Mouse (Mus musculus) embryo, embryonic 10.5 days (tissue): ENCODE measurements at regions not wholly inside any gene's neighbourhood (a gene's known extent, or its start where the extent isn't known, plus 50 kb on each side); places are given as distances from the start of the nearest gene placed in this dataset.

ENCODE experiments used
- DNase-seq: peaks from one replicate; pipeline ENCODE4 v3.0.0-alpha.2; 2015; ENCODE audit warnings: low spot score

DNA sequence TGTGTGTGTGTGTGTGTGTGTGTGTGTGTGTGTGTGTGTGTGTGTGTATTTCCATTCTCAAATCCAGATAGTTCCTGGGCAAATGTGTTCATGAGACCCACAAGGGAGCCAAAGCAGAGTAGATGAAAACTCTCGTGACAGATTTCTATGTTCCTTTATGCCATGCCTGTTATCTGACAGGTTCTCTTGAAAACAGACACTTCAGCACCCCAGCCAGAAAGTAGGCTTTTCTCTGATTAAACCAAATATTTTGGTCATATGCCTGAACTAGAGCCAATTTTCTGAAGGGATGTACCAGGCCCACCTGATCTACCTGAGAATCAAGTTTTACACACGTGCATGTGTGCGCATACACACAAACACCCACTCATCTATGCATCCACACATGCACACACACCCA is 95.5 kb downstream of the Psat1 start:
- no peak for DNase-seq

DNA sequence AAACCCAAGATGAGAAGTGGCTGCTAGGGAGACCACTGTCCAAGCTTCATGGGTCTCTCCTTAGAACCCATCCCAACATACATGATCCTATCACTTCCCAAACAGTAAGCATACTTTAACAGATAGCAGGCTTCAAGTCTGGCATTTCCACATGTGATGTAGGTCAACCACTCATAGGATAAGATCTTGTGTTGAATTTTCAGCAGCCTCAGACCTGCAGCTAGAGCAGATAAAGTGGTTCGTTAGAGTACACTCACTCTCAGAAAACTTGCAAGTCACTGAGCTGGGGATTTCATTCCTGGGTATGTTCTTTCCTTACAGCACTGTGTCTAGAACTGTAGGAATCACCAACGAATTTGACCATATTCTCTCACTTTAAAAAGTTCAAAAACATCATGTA is 96.4 kb downstream of the Psat1 start:
- DNase-seq: no peak

DNA sequence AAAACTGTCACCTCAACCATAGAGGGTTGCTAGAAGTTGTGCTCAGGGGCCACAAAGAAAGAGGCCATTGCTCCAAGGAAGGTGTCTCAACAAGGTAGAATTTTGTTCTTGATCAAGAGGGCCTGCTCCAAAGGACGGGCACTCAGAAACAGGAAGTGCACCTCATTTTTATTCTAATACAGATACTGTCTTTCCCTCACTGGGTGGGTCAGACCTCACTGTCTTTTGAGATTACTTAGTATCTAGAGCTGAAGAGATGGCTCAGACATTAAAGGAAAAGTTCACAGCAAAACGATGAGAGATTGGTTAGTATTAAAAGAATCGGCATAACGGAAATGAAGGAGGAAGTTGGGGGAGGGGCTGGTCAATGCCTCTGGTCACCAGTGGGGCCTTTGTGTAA is 97.9 kb downstream of the Psat1 start:
- DNase-seq: no peak

DNA sequence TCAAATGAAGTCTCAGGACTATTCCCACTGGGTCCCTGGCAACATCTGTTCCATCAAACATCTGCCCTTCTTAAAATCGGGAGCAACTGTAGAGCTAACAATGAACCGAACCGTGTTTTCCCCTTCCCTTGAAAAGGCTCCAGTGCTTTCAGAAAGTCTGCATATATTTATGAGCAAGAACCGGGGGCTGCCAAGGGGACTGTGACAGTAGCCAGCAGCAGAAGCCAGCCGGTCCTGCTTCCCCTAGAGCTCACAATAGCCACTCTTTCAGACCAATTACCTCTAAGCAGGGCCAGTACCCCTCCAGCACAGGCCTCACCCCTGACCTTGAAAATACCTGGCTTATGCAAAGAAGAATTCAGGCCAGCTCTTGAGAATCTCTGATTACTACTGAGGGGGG is 108.8 kb downstream of the Psat1 start:
- DNase-seq: peak; percentile 31

DNA sequence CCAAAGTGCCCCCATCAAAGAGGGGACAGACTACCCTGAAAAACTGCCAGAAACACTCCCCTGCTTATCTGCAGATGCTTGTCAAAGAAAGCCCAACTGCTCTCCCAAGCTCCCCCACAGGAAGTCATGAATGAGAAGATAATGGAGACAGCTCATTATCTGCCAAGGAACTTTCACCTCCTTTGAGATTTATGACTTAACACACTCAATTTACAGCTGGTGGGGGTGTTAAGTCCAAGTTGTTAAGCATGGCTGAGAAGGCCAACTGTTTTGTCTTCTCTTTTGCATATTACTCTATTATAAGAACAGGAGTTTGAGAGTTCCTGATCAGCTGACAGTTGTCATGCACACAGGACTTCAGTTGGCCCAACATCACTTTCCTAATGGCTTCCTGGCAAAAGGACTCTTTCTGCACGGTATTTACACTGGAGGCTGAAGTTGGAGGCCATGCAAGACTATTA is 109.4 kb downstream of the Psat1 start:
- peak; percentile 72 for DNase-seq

DNA sequence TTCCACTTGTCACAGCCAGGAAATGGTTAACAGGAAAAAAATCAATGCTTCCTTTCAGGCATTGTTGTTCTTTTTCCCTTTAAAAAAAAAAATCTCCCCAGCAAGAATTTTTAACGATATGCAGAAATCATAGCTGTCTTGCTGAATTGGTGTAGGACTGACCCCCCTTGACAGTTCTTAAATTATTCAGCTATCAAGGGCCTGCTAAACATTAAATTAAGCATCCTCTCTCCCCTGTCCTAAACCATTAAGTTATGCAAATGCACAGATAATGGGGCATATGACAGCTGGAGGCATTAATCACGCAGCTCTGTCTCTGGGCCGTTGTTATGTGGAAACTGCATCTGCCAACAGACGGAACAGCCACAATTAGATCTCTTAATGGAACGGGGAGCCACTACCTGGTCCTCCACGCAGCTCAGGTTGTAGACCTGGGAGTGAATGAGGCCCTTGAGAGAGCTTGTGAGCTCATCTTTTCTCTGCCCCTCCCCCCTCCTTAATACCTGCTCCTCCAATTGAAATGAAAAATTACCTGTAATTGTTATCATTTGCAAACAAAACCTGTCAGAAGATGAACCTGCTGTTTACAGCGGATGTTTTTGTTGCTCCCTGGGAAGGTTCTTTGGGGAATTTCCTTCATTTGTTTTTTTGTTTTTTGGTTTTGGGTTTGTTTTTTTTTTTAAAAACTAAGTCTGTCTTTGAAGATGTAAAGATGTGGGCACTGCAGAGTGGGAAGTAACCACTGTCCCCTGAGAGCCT is 110.0 kb downstream of the Psat1 start:
- DNase-seq: peak; percentile 65

DNA sequence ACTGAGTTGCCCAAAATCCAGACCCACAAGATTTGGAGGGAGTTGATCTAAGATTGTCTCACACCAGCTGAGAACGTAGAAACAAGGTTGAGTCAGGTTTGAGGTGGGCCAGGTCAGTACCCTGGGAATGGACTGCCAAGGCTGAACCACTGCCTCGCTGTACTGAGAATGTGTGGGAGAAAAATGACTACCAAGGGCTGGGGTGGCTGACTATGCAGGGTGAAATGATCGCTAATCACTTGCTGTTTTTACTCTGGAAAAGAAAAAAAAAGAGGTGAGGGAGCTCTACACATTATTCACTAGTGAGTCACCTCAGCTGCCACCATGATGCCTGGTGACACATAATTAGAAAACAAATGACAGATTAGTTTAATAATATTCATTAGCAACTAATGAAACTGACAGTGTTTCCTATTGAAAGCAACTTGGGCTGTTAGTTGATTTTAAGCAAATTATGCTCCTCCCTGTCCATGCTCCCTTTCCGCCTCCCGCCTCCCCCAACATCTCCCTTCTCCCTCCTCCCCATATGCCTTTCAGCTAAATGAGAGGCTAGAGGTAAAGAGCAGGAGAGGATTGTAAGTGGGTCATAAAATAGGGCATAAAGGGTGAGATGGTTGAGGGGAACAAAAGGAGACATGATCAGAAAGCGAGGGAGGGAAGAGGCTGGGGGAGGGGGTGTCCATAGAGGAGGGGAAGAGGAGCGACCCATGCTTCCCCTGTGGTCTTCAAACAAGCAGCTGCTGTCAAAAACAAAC is 110.8 kb downstream of the Psat1 start:
- no peak for DNase-seq

DNA sequence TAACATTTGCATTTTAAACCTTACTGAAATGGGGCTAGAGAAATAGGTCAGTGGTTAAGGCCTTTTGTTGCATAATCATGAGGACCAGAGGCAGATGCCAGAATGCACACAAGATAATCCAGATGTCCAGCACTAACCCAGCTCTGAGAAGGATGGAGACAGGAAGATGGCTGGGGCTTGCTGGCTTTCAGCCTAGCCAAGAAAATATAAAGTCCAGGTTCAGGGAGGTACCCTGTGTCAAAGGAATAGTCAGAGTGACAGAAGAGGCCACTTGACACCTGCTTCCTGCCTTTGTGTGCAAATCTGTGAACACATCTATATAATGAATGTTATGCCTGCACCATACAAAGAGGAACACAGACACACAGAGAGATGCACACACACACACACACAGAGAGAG is 116.8 kb downstream of the Psat1 start:
- DNase-seq: no peak

DNA sequence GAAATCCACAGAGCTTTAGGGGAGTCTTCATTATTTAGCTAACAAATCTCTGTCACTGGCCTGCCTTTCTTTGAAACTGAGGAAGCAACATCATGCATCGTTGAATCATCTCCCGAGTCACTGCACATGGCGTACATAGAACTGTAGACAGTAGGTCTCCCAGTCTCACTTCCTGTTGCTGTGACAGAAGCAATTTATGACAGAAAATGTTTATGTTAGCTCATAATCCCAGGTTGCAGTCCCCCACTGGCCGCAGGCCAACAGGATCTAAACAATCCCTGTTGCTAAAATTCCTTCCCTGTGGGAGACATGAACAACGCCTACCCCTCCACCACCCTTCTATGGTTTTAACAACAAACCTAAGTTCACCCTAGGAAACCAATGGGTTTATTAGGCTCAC is 118.0 kb downstream of the Psat1 start:
- DNase-seq: no peak

DNA sequence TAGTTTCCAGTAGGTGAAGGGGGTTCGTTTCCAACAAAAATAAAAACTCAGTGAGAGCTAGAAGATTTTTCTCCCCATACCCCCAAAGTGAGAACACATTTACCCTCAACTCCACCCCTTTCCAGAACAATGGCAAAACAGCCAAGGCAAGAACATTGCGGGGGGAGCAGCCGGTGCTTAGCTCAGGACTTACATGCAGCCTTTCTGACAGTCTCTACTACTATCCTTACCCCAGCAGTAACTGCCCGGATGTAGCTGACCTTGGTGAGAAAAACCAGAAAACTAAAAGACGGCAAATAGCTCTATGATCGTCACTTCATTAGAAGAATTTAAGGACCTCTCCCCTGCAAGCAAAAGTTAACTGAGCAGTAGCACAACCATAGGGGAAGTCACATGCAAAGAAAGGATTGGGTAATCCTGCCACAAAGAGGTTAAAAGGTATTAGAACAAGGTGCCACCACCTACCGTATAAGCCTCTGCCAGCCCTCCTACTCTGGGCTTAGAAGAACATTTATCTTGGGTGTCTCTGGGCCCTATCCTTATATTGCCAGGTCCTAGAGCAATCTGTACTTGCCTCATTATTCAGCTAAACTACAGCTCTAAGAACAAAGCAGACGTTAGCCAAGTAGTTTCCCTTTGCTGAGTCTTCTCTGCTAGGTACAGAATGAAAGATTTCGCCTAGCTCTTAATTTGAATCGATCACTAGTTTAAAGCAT is 119.0 kb downstream of the Psat1 start:
- DNase-seq: peak; percentile 41

DNA sequence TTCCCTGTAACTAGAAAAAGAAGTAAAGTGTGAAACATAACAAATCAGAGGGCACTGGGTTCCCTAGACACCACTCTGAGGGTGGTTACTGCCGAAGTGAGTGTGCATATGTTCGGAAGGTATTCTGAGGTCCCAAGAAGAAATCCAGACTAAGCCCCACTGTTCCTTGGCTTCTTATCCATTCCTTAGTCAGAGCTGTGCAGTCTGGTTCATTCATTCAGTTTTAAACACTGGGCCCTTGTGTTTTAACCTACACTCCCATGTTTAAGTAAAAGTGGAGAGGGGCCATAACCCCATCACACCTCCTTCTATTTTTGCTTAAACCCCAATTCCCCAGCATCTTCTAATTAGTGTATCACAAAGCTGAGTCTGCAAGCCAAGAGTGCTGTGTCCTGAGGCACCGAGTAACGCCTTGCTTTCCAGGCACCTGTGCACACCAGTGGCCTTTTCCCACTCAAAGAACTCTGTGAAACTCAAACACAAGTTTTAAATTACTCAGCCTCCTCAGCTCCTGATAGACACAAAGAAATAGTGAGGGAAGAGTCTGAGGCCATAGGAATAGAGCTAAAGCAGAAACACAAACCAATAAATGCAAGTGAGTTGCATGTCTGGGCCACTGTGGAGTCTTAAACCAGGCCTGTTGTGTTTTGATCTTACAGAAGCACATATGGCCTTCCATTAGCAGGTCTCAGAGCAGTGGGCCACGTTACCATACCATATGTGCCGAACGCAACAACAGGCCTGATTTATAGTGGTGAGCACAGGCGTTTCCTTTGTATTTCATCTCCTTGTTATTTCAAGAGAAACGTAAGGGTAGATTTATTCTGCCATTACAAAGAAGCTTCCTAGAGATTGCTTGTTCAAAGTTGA is 119.8 kb downstream of the Psat1 start:
- DNase-seq: peak; percentile 54

DNA sequence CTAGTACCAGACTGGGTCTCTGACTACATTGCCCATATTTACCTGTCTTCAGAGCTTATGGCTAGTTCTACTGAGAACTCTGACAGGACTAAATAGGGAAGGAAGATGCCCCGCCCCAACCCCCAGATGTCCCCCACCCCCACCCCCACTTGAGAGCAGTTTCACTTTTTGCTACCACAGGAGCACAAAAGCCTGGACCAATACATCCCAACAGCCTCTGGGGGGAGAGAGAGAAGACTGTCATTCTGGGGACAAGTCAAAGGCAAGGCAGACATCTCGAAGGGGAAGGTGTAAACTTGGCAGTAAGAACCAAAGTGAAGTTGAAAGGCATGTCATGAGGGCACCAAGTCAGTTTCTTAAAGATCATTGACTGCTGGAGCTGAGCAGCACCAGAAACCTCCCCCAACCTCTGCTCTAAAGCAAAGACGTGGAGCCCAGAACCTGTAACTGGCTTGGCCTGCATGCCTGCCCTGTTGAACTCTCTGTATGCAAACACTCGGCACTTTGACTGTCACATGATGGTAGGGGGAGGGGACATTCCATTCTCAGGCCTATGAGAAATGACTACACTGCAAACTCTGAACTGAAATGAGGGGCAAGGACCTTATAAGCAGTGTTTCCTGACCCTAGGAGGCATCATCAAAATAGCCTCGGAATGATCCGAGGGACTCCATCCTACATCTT is 123.3 kb downstream of the Psat1 start:
- no peak for DNase-seq

DNA sequence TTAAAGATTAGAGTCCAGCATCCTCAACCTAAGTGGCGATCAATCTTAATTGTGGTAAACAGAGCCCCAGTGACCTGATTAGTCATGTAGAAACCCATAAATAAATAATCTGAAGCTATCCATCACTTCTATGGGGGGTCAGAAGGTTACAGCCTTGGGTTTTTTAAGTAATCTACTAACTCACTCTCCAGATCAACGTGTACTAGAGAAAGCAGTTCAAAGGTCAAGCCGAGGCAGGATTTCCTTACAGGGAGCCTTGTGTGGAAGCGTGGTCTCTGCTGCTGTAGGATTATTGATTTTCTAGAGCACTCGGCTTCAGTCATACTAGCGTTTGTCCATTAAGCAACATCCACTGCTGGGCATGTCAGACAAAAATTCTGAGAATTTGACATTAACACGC is 127.1 kb downstream of the Psat1 start:
- DNase-seq: peak; percentile 71

DNA sequence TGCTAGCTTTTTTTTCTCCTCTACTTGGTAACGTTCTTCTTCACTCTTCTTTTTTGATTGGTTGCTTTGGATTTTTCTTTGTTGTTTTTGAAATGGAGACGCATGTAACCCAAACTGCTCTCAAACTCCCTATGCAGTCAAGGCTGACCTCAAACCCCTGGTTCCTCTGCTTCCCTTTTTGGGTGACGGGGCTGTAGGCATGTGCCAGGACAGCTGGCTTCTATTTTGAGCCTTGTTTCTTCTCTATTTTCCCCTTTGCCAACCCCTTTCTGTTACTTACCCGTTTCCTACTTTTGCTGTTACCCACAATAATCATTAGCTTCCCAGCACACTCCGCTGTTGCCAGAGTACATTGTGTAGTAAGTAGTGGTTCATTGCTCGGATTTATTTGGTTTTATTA is 132.0 kb downstream of the Psat1 start:
- DNase-seq: no peak

DNA sequence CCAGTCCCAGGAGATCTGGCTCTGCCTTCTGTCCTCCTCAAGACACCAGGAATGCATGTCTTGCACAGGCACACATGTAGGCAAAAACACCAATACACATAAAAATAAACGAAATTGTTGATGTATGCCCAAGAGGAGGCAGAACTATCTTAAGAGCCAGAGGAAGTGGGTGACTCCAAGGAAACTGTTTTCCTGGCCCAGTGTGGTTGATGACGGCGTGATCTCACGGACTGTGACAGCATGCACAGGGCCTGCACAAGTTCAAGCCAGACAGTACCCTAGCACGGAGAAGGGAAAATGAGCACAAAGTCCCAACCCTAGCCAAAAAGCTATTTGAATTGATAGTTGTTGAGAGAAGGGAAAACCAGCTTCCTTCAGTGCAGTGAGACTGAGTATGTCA is 138.1 kb downstream of the Psat1 start:
- DNase-seq: no peak

DNA sequence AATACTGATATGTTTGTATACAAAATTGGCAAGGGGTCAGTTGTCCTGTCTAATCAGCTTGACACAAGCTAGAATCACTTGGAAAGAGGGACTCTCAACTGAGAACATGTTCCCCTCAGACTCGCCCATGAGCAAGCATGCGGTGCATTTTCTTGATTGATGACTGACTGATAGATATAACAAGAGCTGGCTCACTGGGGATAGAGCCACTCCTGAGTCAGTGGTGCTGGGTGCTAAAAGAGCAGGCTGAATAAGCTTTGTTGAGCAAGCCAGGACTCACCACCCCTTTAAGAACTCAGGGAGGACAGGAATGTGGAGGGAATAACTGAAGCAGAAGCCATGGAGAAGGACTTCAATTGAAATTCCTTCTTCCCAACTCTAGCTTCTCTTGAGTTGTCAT is 139.5 kb downstream of the Psat1 start:
- DNase-seq: no peak

DNA sequence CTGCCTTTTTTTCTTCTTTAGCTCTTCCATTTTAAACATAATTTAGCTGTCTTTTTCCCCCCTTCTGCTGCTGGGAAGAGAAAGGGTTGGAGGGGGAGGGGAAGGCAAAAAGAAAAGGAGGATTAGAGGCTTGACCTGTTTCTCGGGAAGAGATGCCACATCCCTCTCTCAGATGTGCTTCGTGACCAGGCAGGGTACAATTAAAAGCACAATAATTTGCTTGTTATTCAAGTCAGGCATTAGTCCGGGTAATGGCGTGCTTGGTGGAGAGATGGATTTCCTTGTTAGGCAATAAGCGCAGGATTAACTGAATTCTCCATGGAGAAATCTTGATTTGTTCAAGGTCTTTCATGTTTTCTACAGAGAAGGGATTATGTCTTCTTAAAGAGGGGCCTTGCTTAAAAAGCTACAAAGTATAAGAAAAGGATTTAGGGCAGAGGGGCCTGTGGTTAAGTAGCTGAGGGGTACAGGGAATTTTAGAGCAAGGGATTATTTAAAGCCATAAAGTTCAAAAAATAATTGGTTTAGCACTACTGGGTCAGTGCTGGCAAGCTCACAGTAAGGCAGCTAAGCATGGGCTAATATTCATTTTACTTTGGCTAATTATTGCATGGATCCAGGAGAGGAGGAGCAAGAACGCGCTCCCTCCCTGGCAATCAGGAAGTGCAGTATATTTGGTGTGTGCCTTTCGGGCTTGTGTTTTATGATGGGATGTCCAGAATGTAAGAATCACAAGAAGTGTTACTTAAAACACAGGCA is 143.8 kb downstream of the Psat1 start:
- DNase-seq: peak; percentile 68

DNA sequence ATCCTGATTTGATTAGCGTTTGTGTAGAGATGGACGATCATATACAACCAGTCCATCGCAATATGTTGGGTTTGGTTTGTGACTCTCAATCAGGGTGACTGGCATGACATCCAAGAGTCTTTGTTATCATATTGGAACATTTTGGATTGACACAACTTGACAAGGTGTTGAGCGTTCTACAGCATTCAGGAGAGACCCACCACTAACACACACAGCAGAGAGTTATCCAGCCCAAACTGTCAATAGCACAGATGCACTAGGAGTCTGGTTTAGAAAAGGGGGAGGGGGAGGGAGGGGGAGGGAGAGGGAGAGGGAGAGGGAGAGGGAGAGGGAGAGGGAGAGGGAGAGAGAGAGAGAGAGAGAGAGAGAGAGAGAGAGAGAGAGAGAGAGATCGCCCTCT is 144.5 kb downstream of the Psat1 start:
- no peak for DNase-seq

DNA sequence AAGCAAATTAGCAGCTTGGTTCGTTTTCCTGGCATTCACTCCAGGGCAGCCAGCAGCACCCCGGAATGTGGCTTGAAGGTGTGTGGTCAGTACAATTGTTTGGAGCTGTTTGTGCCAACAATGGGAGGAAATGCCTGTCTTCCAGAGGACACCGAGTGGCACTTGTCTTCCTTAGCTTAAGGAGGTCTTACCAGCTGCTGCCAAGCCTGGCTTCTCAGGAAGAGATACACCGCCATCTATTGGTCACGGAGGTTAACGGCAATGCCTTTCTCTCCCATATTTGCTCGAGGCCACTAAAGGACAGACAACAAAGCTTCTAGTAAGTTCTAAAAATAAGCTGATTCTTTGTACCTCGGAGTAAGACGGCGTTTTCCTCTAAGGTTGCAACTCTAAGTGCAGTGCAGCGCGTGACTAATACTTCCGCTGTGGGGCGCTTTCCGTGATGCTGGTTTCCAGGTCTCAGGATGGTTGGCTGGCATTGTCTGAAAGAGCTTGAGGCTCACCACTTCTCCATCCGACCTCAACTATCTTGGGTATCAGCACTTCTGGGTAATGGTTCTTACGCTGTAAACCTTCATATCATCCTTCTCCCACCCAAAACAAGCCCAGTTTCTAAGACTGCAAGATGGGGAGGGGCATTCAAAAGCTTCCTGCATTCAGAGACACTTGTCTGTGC is 145.2 kb downstream of the Psat1 start:
- peak; percentile 97 for DNase-seq
